Mouse (Mus musculus): ENCODE results near the gene Braf. TPM values are rescaled to one million over a fixed set of nuclear protein-coding genes. Genes with fewer than 3 reads are reported as not detected.

Braf gene
- 9.6 TPM for polyA plus RNA-seq (2017; shearing (Covaris generic))

GRCm38 (mm10) chr6:39724866-39725711, at the start of gene Braf:
Braf (minus strand) TSS chr6:39725463.

GRCm38 (mm10) chr6:39592401-39593214, 132.7 kb downstream of the Braf start, which contains the start of gene Ndufb2:
Ndufb2 (plus strand) TSS chr6:39592574.

GRCm38 (mm10) chr6:39585517-39585916, 139.7 kb downstream of the Braf start, which contains the start of gene Gm42420:
Gm42420 (plus strand) TSS chr6:39585753.

GRCm38 (mm10) chr6:39573791-39574554, 151.3 kb downstream of the Braf start, which contains the start of gene Adck2:
Adck2 (plus strand) TSS chr6:39573873.

GRCm38 (mm10) chr6:39557723-39558261, 167.5 kb downstream of the Braf start, which contains the start of gene Dennd2a:
Dennd2a (minus strand) TSS chr6:39557867.

Other genes with a start within 250 kb of the Braf start
- 0.31 TPM for gene Dennd2a, start 167.6 kb downstream of the Braf start, polyA plus RNA-seq (2017; shearing (Covaris generic))
- 51.3 TPM for gene Adck2, start 151.6 kb downstream of the Braf start, polyA plus RNA-seq (2017; shearing (Covaris generic))
- gene Gm42420, start 139.7 kb downstream of the Braf start, polyA plus RNA-seq (2017; shearing (Covaris generic)) = 1.6 TPM
- 142 TPM for gene Ndufb2, start 132.9 kb downstream of the Braf start, polyA plus RNA-seq (2017; shearing (Covaris generic))
- 197 TPM for gene Mrps33, start 85.5 kb upstream of the Braf start, polyA plus RNA-seq (2017; shearing (Covaris generic))
- gene Tmem178b, start 147.8 kb upstream of the Braf start, polyA plus RNA-seq (2017; shearing (Covaris generic)) = 0.07 TPM

Data from CD4-positive, CD25-positive, alpha-beta regulatory T cell, adult 9 weeks (primary cell).